Mouse (Mus musculus): ENCODE results near the gene Cdkn1a. TPM values are rescaled to one million over a fixed set of nuclear protein-coding genes. Genes with fewer than 3 reads are reported as not detected.

Gene Cdkn1a
- polyA plus RNA-seq, 1 experiment: 171 TPM

- TF ChIP-seq EP300 (IDR thresholded peaks at IDR 0.05; ENCODE audit: insufficient read depth, low read depth, low read length): peak; percentile 79
- no peak for TF ChIP-seq CTCF (IDR thresholded peaks at IDR 0.05; ENCODE audit: low read depth, low read length)
- Histone ChIP-seq H3K4me3 (ENCODE audit: low read depth, low read length) (no peak overlapping the region), H3K36me3 (ENCODE audit: control insufficient read depth, insufficient read depth, low read length, poor library complexity, severe bottlenecking) (no peaks in the 10 kb centered on the region)
Observed at GRCm38 (mm10) chr17:29080758-29081617, 9.8 kb upstream of the Cdkn1a start.

GRCm38 (mm10) chr17:29081618-29082381 is 9.0 kb upstream of the Cdkn1a start:
- TF ChIP-seq EP300 (IDR thresholded peaks at IDR 0.05; ENCODE audit: insufficient read depth, low read depth, low read length) (peak; percentile 50; the same call in 1 of the 2 replicates), CTCF (IDR thresholded peaks at IDR 0.05; ENCODE audit: low read depth, low read length) (no peak)
- no peak overlapping the region for H3K4me3 ChIP-seq (ENCODE audit: low read depth, low read length)
- peak overlapping the region; percentile 60 for H3K9ac ChIP-seq (ENCODE audit: low read depth, poor library complexity, severe bottlenecking)
- peaks cover 4% of the 10 kb centered on the region for H3K4me1 ChIP-seq (ENCODE audit: control insufficient read depth, insufficient read depth, low read length)
- no peaks in the 10 kb centered on the region for H3K36me3 ChIP-seq (ENCODE audit: control insufficient read depth, insufficient read depth, low read length, poor library complexity, severe bottlenecking)
- no peaks in the 10 kb centered on the region for H3K27me3 ChIP-seq (ENCODE audit: control insufficient read depth, insufficient read depth, low read length, poor library complexity, severe bottlenecking)
- H3K27ac ChIP-seq (ENCODE audit: insufficient read depth, low read length): peak overlapping the region; percentile 53
- no peaks in the 10 kb centered on the region for H3K9me3 ChIP-seq (replicated peaks; ENCODE audit: control insufficient read depth, insufficient read depth, low read length, poor library complexity, severe bottlenecking)

More at GRCm38 (mm10) chr17:29080758-29081617, 9.8 kb upstream of the Cdkn1a start:
- Histone ChIP-seq H3K4me1 (ENCODE audit: control insufficient read depth, insufficient read depth, low read length) (peaks cover 4% of the 10 kb centered on the region), H3K9ac (ENCODE audit: low read depth, poor library complexity, severe bottlenecking) (peak overlapping the region; percentile 60), H3K9me3 (replicated peaks; ENCODE audit: control insufficient read depth, insufficient read depth, low read length, poor library complexity, severe bottlenecking) (no peaks in the 10 kb centered on the region), H3K27me3 (ENCODE audit: control insufficient read depth, insufficient read depth, low read length, poor library complexity, severe bottlenecking) (no peaks in the 10 kb centered on the region), H3K27ac (ENCODE audit: insufficient read depth, low read length) (peak overlapping the region; percentile 53)

- no peak overlapping the region for H3K9ac ChIP-seq (ENCODE audit: low read depth, poor library complexity, severe bottlenecking)
- H3K36me3 ChIP-seq (ENCODE audit: control insufficient read depth, insufficient read depth, low read length, poor library complexity, severe bottlenecking): no peaks in the 10 kb centered on the region
- peaks cover 4% of the 10 kb centered on the region for H3K4me1 ChIP-seq (ENCODE audit: control insufficient read depth, insufficient read depth, low read length)
- H3K27ac ChIP-seq (ENCODE audit: insufficient read depth, low read length): no peak overlapping the region
- peak overlapping the region; percentile 48 for H3K4me3 ChIP-seq (ENCODE audit: low read depth, low read length)
- H3K9me3 ChIP-seq (replicated peaks; ENCODE audit: control insufficient read depth, insufficient read depth, low read length, poor library complexity, severe bottlenecking): no peaks in the 10 kb centered on the region
- H3K27me3 ChIP-seq (ENCODE audit: control insufficient read depth, insufficient read depth, low read length, poor library complexity, severe bottlenecking): no peaks in the 10 kb centered on the region
- TF ChIP-seq EP300 (IDR thresholded peaks at IDR 0.05; ENCODE audit: insufficient read depth, low read depth, low read length): no peak
- no peak for TF ChIP-seq POLR2A (IDR thresholded peaks at IDR 0.05; ENCODE audit: insufficient read depth, low read length)
- TF ChIP-seq CTCF (IDR thresholded peaks at IDR 0.05; ENCODE audit: low read depth, low read length): no peak
Observed at GRCm38 (mm10) chr17:29083586-29083985, 7.2 kb upstream of the Cdkn1a start.

GRCm38 (mm10) chr17:29084656-29085055 is 6.1 kb upstream of the Cdkn1a start:
- Histone ChIP-seq H3K27me3 (ENCODE audit: control insufficient read depth, insufficient read depth, low read length, poor library complexity, severe bottlenecking) (no peaks in the 10 kb centered on the region), H3K36me3 (ENCODE audit: control insufficient read depth, insufficient read depth, low read length, poor library complexity, severe bottlenecking) (no peaks in the 10 kb centered on the region), H3K4me1 (ENCODE audit: control insufficient read depth, insufficient read depth, low read length) (peaks cover 4% of the 10 kb centered on the region), H3K4me3 (ENCODE audit: low read depth, low read length) (no peak overlapping the region), H3K9me3 (replicated peaks; ENCODE audit: control insufficient read depth, insufficient read depth, low read length, poor library complexity, severe bottlenecking) (no peaks in the 10 kb centered on the region), H3K27ac (ENCODE audit: insufficient read depth, low read length) (no peak overlapping the region), H3K9ac (ENCODE audit: low read depth, poor library complexity, severe bottlenecking) (no peak overlapping the region)
- TF ChIP-seq EP300 (IDR thresholded peaks at IDR 0.05; ENCODE audit: insufficient read depth, low read depth, low read length) (no peak), POLR2A (IDR thresholded peaks at IDR 0.05; ENCODE audit: insufficient read depth, low read length) (no peak), CTCF (IDR thresholded peaks at IDR 0.05; ENCODE audit: low read depth, low read length) (no peak)

GRCm38 (mm10) chr17:29085266-29085665 is 5.5 kb upstream of the Cdkn1a start:
- no peak overlapping the region for H3K4me3 ChIP-seq (ENCODE audit: low read depth, low read length)
- TF ChIP-seq EP300 (IDR thresholded peaks at IDR 0.05; ENCODE audit: insufficient read depth, low read depth, low read length): no peak
- no peak for TF ChIP-seq POLR2A (IDR thresholded peaks at IDR 0.05; ENCODE audit: insufficient read depth, low read length)
- no peak for TF ChIP-seq CTCF (IDR thresholded peaks at IDR 0.05; ENCODE audit: low read depth, low read length)
- H3K9ac ChIP-seq (ENCODE audit: low read depth, poor library complexity, severe bottlenecking): no peak overlapping the region
- H3K9me3 ChIP-seq (replicated peaks; ENCODE audit: control insufficient read depth, insufficient read depth, low read length, poor library complexity, severe bottlenecking): no peaks in the 10 kb centered on the region
- peaks cover 3% of the 10 kb centered on the region for H3K4me1 ChIP-seq (ENCODE audit: control insufficient read depth, insufficient read depth, low read length)
- H3K27me3 ChIP-seq (ENCODE audit: control insufficient read depth, insufficient read depth, low read length, poor library complexity, severe bottlenecking): no peaks in the 10 kb centered on the region
- no peaks in the 10 kb centered on the region for H3K36me3 ChIP-seq (ENCODE audit: control insufficient read depth, insufficient read depth, low read length, poor library complexity, severe bottlenecking)
- no peak overlapping the region for H3K27ac ChIP-seq (ENCODE audit: insufficient read depth, low read length)

GRCm38 (mm10) chr17:29086916-29087315 is 3.9 kb upstream of the Cdkn1a start:
- no peak for TF ChIP-seq EP300 (IDR thresholded peaks at IDR 0.05; ENCODE audit: insufficient read depth, low read depth, low read length)
- no peaks in the 10 kb centered on the region for H3K9me3 ChIP-seq (replicated peaks; ENCODE audit: control insufficient read depth, insufficient read depth, low read length, poor library complexity, severe bottlenecking)
- H3K9ac ChIP-seq (ENCODE audit: low read depth, poor library complexity, severe bottlenecking): no peak overlapping the region
- no peak overlapping the region for H3K27ac ChIP-seq (ENCODE audit: insufficient read depth, low read length)
- no peaks in the 10 kb centered on the region for H3K36me3 ChIP-seq (ENCODE audit: control insufficient read depth, insufficient read depth, low read length, poor library complexity, severe bottlenecking)
- H3K4me3 ChIP-seq (ENCODE audit: low read depth, low read length): no peak overlapping the region
- peaks cover 3% of the 10 kb centered on the region for H3K4me1 ChIP-seq (ENCODE audit: control insufficient read depth, insufficient read depth, low read length)
- no peaks in the 10 kb centered on the region for H3K27me3 ChIP-seq (ENCODE audit: control insufficient read depth, insufficient read depth, low read length, poor library complexity, severe bottlenecking)
